Mouse (Mus musculus) hematopoietic multipotent progenitor cell, adult 10-12 weeks (in vitro differentiated cells): ENCODE data around the gene Creb3l2. TPM values are rescaled to one million over a fixed set of nuclear protein-coding genes. Genes with fewer than 3 reads are reported as not detected.

Experiments used
- polyA plus RNA-seq: library from polyadenylated mRNA; stranded (reverse); fragments of >175 nt; gene quantifications from 2 replicates; pipeline ENCODE4 v1.2.3, GENCODE M21; 2012; ENCODE audit warnings: low replicate concordance

The Creb3l2 gene
- polyA plus RNA-seq: 3.9 and 7.0 TPM in 2 replicates

GRCm38 (mm10) chr6:37442041-37442667 is at the start of gene Creb3l2:
Creb3l2 (minus strand) TSS chr6:37442146.

GRCm38 (mm10) chr6:37299562-37300390 is 142.2 kb downstream of the Creb3l2 start, which contains the start of gene Dgki:
Dgki (minus strand) TSS chr6:37300184.

Other genes with a start within 250 kb of the Creb3l2 start
- 1.2 and 2.9 TPM in 2 replicates for gene Dgki, start 142.0 kb downstream of the Creb3l2 start, polyA plus RNA-seq
- gene Akr1d1, start 88.0 kb upstream of the Creb3l2 start, polyA plus RNA-seq: not detected in 2 replicates